Mouse (Mus musculus): ENCODE results near the gene Pnpo.

GRCm38 (mm10) chr11:96938426-96938800, 5.4 kb downstream of the Pnpo start:
- TF ChIP-seq POLR2A (IDR thresholded peaks at IDR 0.05; ENCODE audit: borderline replicate concordance, extremely low read depth, insufficient read depth, insufficient read length, poor library complexity, severe bottlenecking) (no peak), CTCF (IDR thresholded peaks at IDR 0.05; ENCODE audit: borderline replicate concordance, extremely low read depth, insufficient read depth, insufficient read length) (no peak)
